Mouse (Mus musculus): Measurements from ENCODE around the gene Cd101. TPM values are rescaled to one million over a fixed set of nuclear protein-coding genes. Genes with fewer than 3 reads are reported as not detected.

Cd101 gene
- total RNA-seq, 2 experiments from 2014 or later, result 0.36 to 0.52 TPM

Other genes starting within 250 kb of the Cd101 start
- gene Vtcn1, start 204.1 kb downstream of the Cd101 start, total RNA-seq (2021), result not detected
- 1 to 10 TPM; 8.2 to 9.0 TPM for gene Trim45, start 107.4 kb downstream of the Cd101 start, total RNA-seq (2021)
- gene Ttf2, start 59.9 kb downstream of the Cd101 start, total RNA-seq (2021), result 1 to 10 TPM; 1.1 TPM
- 10 to 100 TPM in 1 of 2 experiments, 1 to 10 TPM in 1; 7.8 to 11.1 TPM for gene Ptgfrn, start 80.7 kb upstream of the Cd101 start, total RNA-seq (2021)

All from layer of hippocampus, adult 18-20 months (tissue).